Mouse (Mus musculus) E14TG2a.4 (cell line): ENCODE results near the gene Trp63.

ENCODE experiments used
- CTCF ChIP-seq: conservative IDR thresholded peaks from 2 replicates; pipeline ENCODE4 v1.5.1; 2014; ENCODE audit warnings: low read length
- NANOG ChIP-seq: IDR thresholded peaks from 2 replicates; pipeline ENCODE4 v1.6.1; 2014; ENCODE audit warnings: borderline replicate concordance, low read length, mixed read lengths
- POU5F1 ChIP-seq: IDR thresholded peaks from 2 replicates; pipeline ENCODE4 v1.6.1; 2014; ENCODE audit warnings: low read length, borderline replicate concordance

GRCm38 (mm10) chr16:25807116-25807515 lies 123.6 kb downstream of the Trp63 start:
- TF ChIP-seq POU5F1 (no peak), CTCF (no peak), NANOG (no peak)
